Mouse (Mus musculus): ENCODE measurements around the gene Fermt3. TPM values are rescaled to one million over a fixed set of nuclear protein-coding genes. Genes with fewer than 3 reads are reported as not detected.

The Fermt3 gene
- polyA plus RNA-seq, 1 experiment from 2014 or later, result 3.5 TPM

- H3K27ac ChIP-seq (ENCODE audit: low read length), result peak overlapping the region; percentile 93
- peak overlapping the region; percentile 61 for H3K4me3 ChIP-seq (ENCODE audit: low read depth, low read length)
- H3K4me2 ChIP-seq (ENCODE audit: low read length), result peak overlapping the region; percentile 82
- WGBS, result 3% methylated on average over 31 of the region's 31 CpGs
- peak overlapping the region; percentile 70 for H3K9ac ChIP-seq (ENCODE audit: low read depth, low read length)
- peak; percentile 33 for ATAC-seq
- H3K4me1 ChIP-seq (ENCODE audit: control insufficient read depth, insufficient read depth, low read length), result peaks cover 17% of the 10 kb centered on the region
- H3K27me3 ChIP-seq (ENCODE audit: control insufficient read depth, insufficient read depth, low read depth, low read length), result no peaks in the 10 kb centered on the region
- H3K36me3 ChIP-seq (ENCODE audit: control insufficient read depth, insufficient read depth, low read length), result no peaks in the 10 kb centered on the region
- no peaks in the 10 kb centered on the region for H3K9me3 ChIP-seq (replicated peaks; ENCODE audit: control insufficient read depth, low read length, poor library complexity, severe bottlenecking)
Observed at GRCm38 (mm10) chr19:6951994-6952711, 67.1 kb downstream of the Fermt3 start.

GRCm38 (mm10) chr19:6951381-6951968 is 67.8 kb downstream of the Fermt3 start:
- Histone ChIP-seq H3K9ac (ENCODE audit: low read depth, low read length) (peak overlapping the region; percentile 70), H3K27me3 (ENCODE audit: control insufficient read depth, insufficient read depth, low read depth, low read length) (no peaks in the 10 kb centered on the region), H3K4me3 (ENCODE audit: low read depth, low read length) (peak overlapping the region; percentile 61), H3K9me3 (replicated peaks; ENCODE audit: control insufficient read depth, low read length, poor library complexity, severe bottlenecking) (no peaks in the 10 kb centered on the region), H3K4me1 (ENCODE audit: control insufficient read depth, insufficient read depth, low read length) (peaks cover 17% of the 10 kb centered on the region), H3K4me2 (ENCODE audit: low read length) (peak overlapping the region; percentile 82), H3K36me3 (ENCODE audit: control insufficient read depth, insufficient read depth, low read length) (no peaks in the 10 kb centered on the region), H3K27ac (ENCODE audit: low read length) (peak overlapping the region; percentile 93)
- ATAC-seq, result peak; percentile 84
- WGBS, result under 1% methylated on average over 35 of the region's 35 CpGs

GRCm38 (mm10) chr19:6950613-6951153 is 68.6 kb downstream of the Fermt3 start:
- Histone ChIP-seq H3K36me3 (ENCODE audit: control insufficient read depth, insufficient read depth, low read length) (no peaks in the 10 kb centered on the region), H3K27me3 (ENCODE audit: control insufficient read depth, insufficient read depth, low read depth, low read length) (no peaks in the 10 kb centered on the region), H3K4me1 (ENCODE audit: control insufficient read depth, insufficient read depth, low read length) (peaks cover 17% of the 10 kb centered on the region), H3K9ac (ENCODE audit: low read depth, low read length) (peak overlapping the region; percentile 70), H3K27ac (ENCODE audit: low read length) (peak overlapping the region; percentile 93), H3K4me3 (ENCODE audit: low read depth, low read length) (peak overlapping the region; percentile 61), H3K9me3 (replicated peaks; ENCODE audit: control insufficient read depth, low read length, poor library complexity, severe bottlenecking) (no peaks in the 10 kb centered on the region), H3K4me2 (ENCODE audit: low read length) (peak overlapping the region; percentile 82)
- WGBS, result under 1% methylated on average over 28 of the region's 28 CpGs
- peak; percentile 69 for ATAC-seq

DNA sequence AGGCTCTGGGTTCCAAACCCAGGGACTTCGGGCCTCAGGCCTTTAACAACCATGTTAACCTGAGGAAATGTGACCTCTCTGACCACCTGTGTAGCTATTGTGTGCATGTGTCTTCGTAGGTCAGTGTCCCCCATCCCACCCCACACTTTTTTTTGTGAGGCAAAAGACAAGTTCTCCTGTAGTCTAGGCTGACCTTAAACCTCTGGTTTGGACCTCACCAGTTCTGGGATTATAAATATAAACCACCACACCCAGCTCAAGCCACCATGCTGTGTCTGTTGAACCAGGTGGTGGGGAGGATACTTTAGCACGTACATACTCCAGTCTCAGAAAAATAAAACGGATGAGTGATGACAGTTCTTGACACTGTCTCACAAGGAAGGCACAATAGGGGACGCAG is 69.3 kb downstream of the Fermt3 start:
- Histone ChIP-seq H3K27ac (ENCODE audit: low read length) (peak overlapping the region; percentile 93), H3K9ac (ENCODE audit: low read depth, low read length) (peak overlapping the region; percentile 70), H3K27me3 (ENCODE audit: control insufficient read depth, insufficient read depth, low read depth, low read length) (no peaks in the 10 kb centered on the region), H3K4me2 (ENCODE audit: low read length) (peak overlapping the region; percentile 82), H3K36me3 (ENCODE audit: control insufficient read depth, insufficient read depth, low read length) (no peaks in the 10 kb centered on the region), H3K4me3 (ENCODE audit: low read depth, low read length) (peak overlapping the region; percentile 61), H3K4me1 (ENCODE audit: control insufficient read depth, insufficient read depth, low read length) (peaks cover 17% of the 10 kb centered on the region), H3K9me3 (replicated peaks; ENCODE audit: control insufficient read depth, low read length, poor library complexity, severe bottlenecking) (no peaks in the 10 kb centered on the region)
- no peak for ATAC-seq
- WGBS, result 41% methylated on average over 5 of the region's 5 CpGs

DNA sequence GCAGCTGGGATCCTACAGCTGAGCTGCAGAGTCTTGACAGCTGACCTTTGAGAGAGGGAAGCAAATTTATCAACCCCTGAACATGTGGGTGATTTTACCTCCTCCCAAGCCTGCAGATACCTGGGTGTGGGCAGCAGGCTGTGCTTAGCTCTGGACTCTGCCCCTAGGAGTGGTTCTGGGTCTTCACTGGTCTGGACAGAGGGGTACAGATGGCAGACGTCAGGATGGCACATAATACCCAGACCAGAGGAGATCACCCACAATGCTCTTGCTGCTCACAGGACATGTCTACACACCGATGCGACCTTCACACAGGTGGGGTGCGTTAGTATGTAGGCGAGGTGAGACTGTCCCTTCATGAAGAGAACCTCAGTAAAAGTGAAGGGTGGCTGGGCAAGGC is 69.7 kb downstream of the Fermt3 start:
- 85% methylated on average over 5 of the region's 5 CpGs for WGBS
- Histone ChIP-seq H3K4me3 (ENCODE audit: low read depth, low read length) (no peak overlapping the region), H3K27me3 (ENCODE audit: control insufficient read depth, insufficient read depth, low read depth, low read length) (no peaks in the 10 kb centered on the region), H3K9me3 (replicated peaks; ENCODE audit: control insufficient read depth, low read length, poor library complexity, severe bottlenecking) (no peaks in the 10 kb centered on the region), H3K36me3 (ENCODE audit: control insufficient read depth, insufficient read depth, low read length) (no peaks in the 10 kb centered on the region), H3K4me1 (ENCODE audit: control insufficient read depth, insufficient read depth, low read length) (peaks cover 17% of the 10 kb centered on the region), H3K9ac (ENCODE audit: low read depth, low read length) (no peak overlapping the region; the same call in 1 of the 2 replicates), H3K27ac (ENCODE audit: low read length) (no peak overlapping the region), H3K4me2 (ENCODE audit: low read length) (no peak overlapping the region)
- ATAC-seq, result no peak

Other genes with a start within 250 kb of the Fermt3 start
- gene Rps6ka4, start 178.8 kb downstream of the Fermt3 start, polyA plus RNA-seq (2015; fragmentation: Nextera tagmentation; extraction: Ambion mirVana), result 10.1 and 14.6 TPM in 2 replicates
- 0.27 and 0.55 TPM in 2 replicates for gene Ccdc88b, start 161.3 kb downstream of the Fermt3 start, polyA plus RNA-seq (2015; fragmentation: Nextera tagmentation; extraction: Ambion mirVana)
- 95.3 and 107 TPM in 2 replicates for gene Trmt112, start 109.8 kb downstream of the Fermt3 start, polyA plus RNA-seq (2015; fragmentation: Nextera tagmentation; extraction: Ambion mirVana)
- 353 and 382 TPM in 2 replicates for gene Prdx5, start 109.4 kb downstream of the Fermt3 start, polyA plus RNA-seq (2015; fragmentation: Nextera tagmentation; extraction: Ambion mirVana)
- 13.2 and 13.4 TPM in 2 replicates for gene Esrra, start 97.7 kb downstream of the Fermt3 start, polyA plus RNA-seq (2015; fragmentation: Nextera tagmentation; extraction: Ambion mirVana)
- 0.85 and 1.9 TPM in 2 replicates for gene Catsperz, start 94.1 kb downstream of the Fermt3 start, polyA plus RNA-seq (2015; fragmentation: Nextera tagmentation; extraction: Ambion mirVana)
- 7.7 and 11.7 TPM in 2 replicates for gene Kcnk4, start 85.0 kb downstream of the Fermt3 start, polyA plus RNA-seq (2015; fragmentation: Nextera tagmentation; extraction: Ambion mirVana)
- 84.7 and 92.5 TPM in 2 replicates for gene Bad, start 77.6 kb downstream of the Fermt3 start, polyA plus RNA-seq (2015; fragmentation: Nextera tagmentation; extraction: Ambion mirVana)
- gene Gpr137, start 77.0 kb downstream of the Fermt3 start, polyA plus RNA-seq (2015; fragmentation: Nextera tagmentation; extraction: Ambion mirVana), result 68.8 and 69.7 TPM in 2 replicates
- gene Ppp1r14b, start 44.5 kb downstream of the Fermt3 start, polyA plus RNA-seq (2015; fragmentation: Nextera tagmentation; extraction: Ambion mirVana), result 111 and 136 TPM in 2 replicates
- 9.7 and 10.7 TPM in 2 replicates for gene Plcb3, start 43.0 kb downstream of the Fermt3 start, polyA plus RNA-seq (2015; fragmentation: Nextera tagmentation; extraction: Ambion mirVana)
- 114 and 129 TPM in 2 replicates for gene Fkbp2, start 39.0 kb downstream of the Fermt3 start, polyA plus RNA-seq (2015; fragmentation: Nextera tagmentation; extraction: Ambion mirVana)
- gene Vegfb, start 31.8 kb downstream of the Fermt3 start, polyA plus RNA-seq (2015; fragmentation: Nextera tagmentation; extraction: Ambion mirVana), result 41.9 and 57.8 TPM in 2 replicates
- 21.6 and 22.9 TPM in 2 replicates for gene Dnajc4, start 26.9 kb downstream of the Fermt3 start, polyA plus RNA-seq (2015; fragmentation: Nextera tagmentation; extraction: Ambion mirVana)
- gene Nudt22, start 23.4 kb downstream of the Fermt3 start, polyA plus RNA-seq (2015; fragmentation: Nextera tagmentation; extraction: Ambion mirVana), result 19.4 and 19.6 TPM in 2 replicates
- 17.2 and 17.3 TPM in 2 replicates for gene Trpt1, start 23.3 kb downstream of the Fermt3 start, polyA plus RNA-seq (2015; fragmentation: Nextera tagmentation; extraction: Ambion mirVana)
- 204 and 211 TPM in 2 replicates for gene Stip1, start 20.5 kb upstream of the Fermt3 start, polyA plus RNA-seq (2015; fragmentation: Nextera tagmentation; extraction: Ambion mirVana)
- gene Macrod1, start 37.3 kb upstream of the Fermt3 start, polyA plus RNA-seq (2015; fragmentation: Nextera tagmentation; extraction: Ambion mirVana), result 4.4 and 5.9 TPM in 2 replicates
- gene Flrt1, start 86.3 kb upstream of the Fermt3 start, polyA plus RNA-seq (2015; fragmentation: Nextera tagmentation; extraction: Ambion mirVana), result 11.6 and 12.0 TPM in 2 replicates
- gene Otub1, start 186.8 kb upstream of the Fermt3 start, polyA plus RNA-seq (2015; fragmentation: Nextera tagmentation; extraction: Ambion mirVana), result 235 and 240 TPM in 2 replicates
- gene Cox8a, start 198.1 kb upstream of the Fermt3 start, polyA plus RNA-seq (2015; fragmentation: Nextera tagmentation; extraction: Ambion mirVana), result 837 and 884 TPM in 2 replicates
- 68.1 and 69.6 TPM in 2 replicates for gene Naa40, start 221.7 kb upstream of the Fermt3 start, polyA plus RNA-seq (2015; fragmentation: Nextera tagmentation; extraction: Ambion mirVana)
- gene Rcor2, start 247.9 kb upstream of the Fermt3 start, polyA plus RNA-seq (2015; fragmentation: Nextera tagmentation; extraction: Ambion mirVana), result 17.9 and 20.1 TPM in 2 replicates

All from midbrain, embryonic 16.5 days (tissue).